Mouse (Mus musculus): ENCODE results near the gene Zfp367.

DNA sequence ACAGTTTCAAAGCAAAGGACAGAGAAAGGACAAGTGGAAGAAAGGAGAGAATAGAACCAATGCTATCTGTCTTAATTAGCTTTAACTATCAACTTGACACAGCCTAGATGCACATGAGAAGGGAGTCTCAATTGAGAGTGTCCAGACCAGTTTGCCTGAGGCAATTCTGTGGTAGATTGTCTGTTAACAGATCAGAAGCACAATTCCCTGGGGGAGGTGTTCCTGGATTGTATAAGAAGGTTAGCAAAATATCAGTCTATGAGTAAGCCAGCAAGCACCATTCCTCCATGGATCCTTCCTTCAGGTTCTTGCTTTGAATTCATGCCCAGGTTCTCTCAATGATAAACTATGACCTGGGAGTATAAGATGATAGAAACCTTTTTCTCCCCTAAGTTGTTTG, 4.0 kb upstream of the Zfp367 start:
- TF ChIP-seq EP300 (IDR thresholded peaks at IDR 0.05) (no peak), CTCF (IDR thresholded peaks at IDR 0.05) (no peak)
